Mouse (Mus musculus) embryonic facial prominence, embryonic 15.5 days (tissue): ENCODE measurements around the gene Fam19a1. TPM values are rescaled to one million over a fixed set of nuclear protein-coding genes. Genes with fewer than 3 reads are reported as not detected.

Source experiments
- ATAC-seq: fragments of 200-750 bp; cut with Nextera tagmentation; 2 replicates; pipeline ENCODE4 v1.8.0; 2017; ENCODE audit warnings: low read depth, moderate TSS enrichment; ENCODE audit not compliant: insufficient number of reproducible peaks, low FRiP score, low TSS enrichment
- H3K27ac ChIP-seq: fragments of 300-500 bp; sonication (generic); replicated peaks from 2 replicates; pipeline ENCODE4 v1.5.1; 2015; ENCODE audit warnings: mild to moderate bottlenecking, inconsistent platforms
- H3K27me3 ChIP-seq: fragments of 300-500 bp; sonication (generic); 2 replicates; pipeline ENCODE4 v1.6.1; 2015; ENCODE audit warnings: inconsistent platforms
- H3K36me3 ChIP-seq: fragments of 300-500 bp; sonication (generic); 2 replicates; pipeline ENCODE4 v1.6.1; 2015; ENCODE audit warnings: mild to moderate bottlenecking, inconsistent platforms
- H3K4me1 ChIP-seq: fragments of 300-500 bp; sonication (generic); 2 replicates; pipeline ENCODE4 v1.6.1; 2015; ENCODE audit warnings: inconsistent platforms
- H3K4me2 ChIP-seq: fragments of 300-500 bp; sonication (generic); replicated peaks from 2 replicates; pipeline ENCODE4 v1.6.1; 2015; ENCODE audit warnings: mild to moderate bottlenecking, inconsistent platforms
- H3K4me3 ChIP-seq: fragments of 300-500 bp; sonication (generic); replicated peaks from 2 replicates; pipeline ENCODE4 v1.5.1; 2015; ENCODE audit warnings: mild to moderate bottlenecking, inconsistent platforms
- H3K9ac ChIP-seq: fragments of 300-500 bp; sonication (generic); 2 replicates; pipeline ENCODE4 v1.6.1; 2015; ENCODE audit warnings: inconsistent platforms
- H3K9me3 ChIP-seq: fragments of 300-500 bp; sonication (generic); replicated peaks from 2 replicates; pipeline ENCODE4 v1.6.1; 2016; ENCODE audit warnings: inconsistent platforms
- WGBS: fragments of 180-500 bp; shearing (Covaris S2); methylation state at CpG from one replicate; pipeline ENCODE4 v1.1.7; 2015; 5-methylcytosine and 5-hydroxymethylcytosine counted together
- polyA plus RNA-seq: library from polyadenylated mRNA; unstranded; fragments of >200 nt; fragmentation: Nextera tagmentation; extraction: Ambion mirVana; gene quantifications from 2 replicates; pipeline ENCODE4 v1.2.1, GENCODE M21; 2015

The Fam19a1 gene
- 2.3 and 3.8 TPM in 2 replicates for polyA plus RNA-seq

- Histone ChIP-seq H3K27me3 (no peaks in the 10 kb centered on the region), H3K36me3 (no peaks in the 10 kb centered on the region), H3K27ac (no peak within 1 kb of the TSS), H3K4me2 (peak within 1 kb of the TSS; percentile 35), H3K4me1 (peaks cover 5% of the 10 kb centered on the region), H3K9me3 (no peaks in the 10 kb centered on the region), H3K4me3 (peak within 1 kb of the TSS; percentile 22), H3K9ac (no peak within 1 kb of the TSS)
- ATAC-seq: no peak
- 19% methylated on average over 6 of the region's 6 CpGs for WGBS
These were observed at the start of gene Fam19a1 for GRCm38 (mm10) chr6:96112854-96113253. Gene Fam19a1, plus strand, starts transcription at chr6:96113154.

GRCm38 (mm10) chr6:96071080-96071479, 41.9 kb upstream of the Fam19a1 start:
- WGBS: 73% methylated on average over 4 of the region's 4 CpGs
- ATAC-seq: no peak
- no peak overlapping the region for H3K4me2 ChIP-seq

GRCm38 (mm10) chr6:96071567-96071966, 41.4 kb upstream of the Fam19a1 start:
- Histone ChIP-seq H3K4me3 (no peak overlapping the region), H3K4me1 (no peaks in the 10 kb centered on the region), H3K36me3 (no peaks in the 10 kb centered on the region), H3K27ac (no peak overlapping the region), H3K4me2 (no peak overlapping the region), H3K27me3 (no peaks in the 10 kb centered on the region), H3K9me3 (no peaks in the 10 kb centered on the region), H3K9ac (no peak overlapping the region)
- no peak for ATAC-seq

More at GRCm38 (mm10) chr6:96071080-96071479, 41.9 kb upstream of the Fam19a1 start:
- Histone ChIP-seq H3K4me1 (no peaks in the 10 kb centered on the region), H3K9ac (no peak overlapping the region), H3K4me3 (no peak overlapping the region), H3K27me3 (no peaks in the 10 kb centered on the region), H3K27ac (no peak overlapping the region), H3K9me3 (no peaks in the 10 kb centered on the region), H3K36me3 (no peaks in the 10 kb centered on the region)

GRCm38 (mm10) chr6:96089961-96090360, 23.0 kb upstream of the Fam19a1 start:
- Histone ChIP-seq H3K4me3 (no peak overlapping the region), H3K36me3 (no peaks in the 10 kb centered on the region), H3K27ac (no peak overlapping the region), H3K27me3 (no peaks in the 10 kb centered on the region), H3K9me3 (no peaks in the 10 kb centered on the region), H3K9ac (no peak overlapping the region), H3K4me2 (no peak overlapping the region), H3K4me1 (no peaks in the 10 kb centered on the region)
- ATAC-seq: no peak
- 86% methylated on average over 6 of the region's 6 CpGs for WGBS

GRCm38 (mm10) chr6:96093716-96094115, 19.2 kb upstream of the Fam19a1 start:
- Histone ChIP-seq H3K9ac (no peak overlapping the region), H3K27me3 (no peaks in the 10 kb centered on the region), H3K4me3 (no peak overlapping the region), H3K9me3 (no peaks in the 10 kb centered on the region), H3K4me2 (no peak overlapping the region), H3K27ac (no peak overlapping the region), H3K4me1 (no peaks in the 10 kb centered on the region), H3K36me3 (no peaks in the 10 kb centered on the region)
- WGBS: 89% methylated on average over 1 of the region's 1 CpGs
- ATAC-seq: no peak

GRCm38 (mm10) chr6:96098225-96098624, 14.7 kb upstream of the Fam19a1 start:
- H3K27me3 ChIP-seq: no peaks in the 10 kb centered on the region
- H3K27ac ChIP-seq: no peak overlapping the region
- H3K36me3 ChIP-seq: no peaks in the 10 kb centered on the region
- no peaks in the 10 kb centered on the region for H3K4me1 ChIP-seq
- 84% methylated on average over 6 of the region's 6 CpGs for WGBS
- no peaks in the 10 kb centered on the region for H3K9me3 ChIP-seq
- H3K4me2 ChIP-seq: no peak overlapping the region
- ATAC-seq: no peak
- no peak overlapping the region for H3K9ac ChIP-seq
- H3K4me3 ChIP-seq: no peak overlapping the region

- WGBS: 65% methylated on average over 1 of the region's 1 CpGs
- no peak overlapping the region for H3K4me2 ChIP-seq
- no peak for ATAC-seq
These were observed 1.3 kb upstream of the Fam19a1 start for GRCm38 (mm10) chr6:96111656-96112055.

GRCm38 (mm10) chr6:96114151-96114550, 1.2 kb downstream of the Fam19a1 start:
- Histone ChIP-seq H3K27me3 (no peaks in the 10 kb centered on the region), H3K4me3 (no peak overlapping the region), H3K4me1 (peaks cover 5% of the 10 kb centered on the region), H3K9ac (no peak overlapping the region), H3K27ac (no peak overlapping the region), H3K9me3 (no peaks in the 10 kb centered on the region), H3K36me3 (no peaks in the 10 kb centered on the region), H3K4me2 (no peak overlapping the region)
- 13% methylated on average over 1 of the region's 1 CpGs for WGBS
- ATAC-seq: no peak

More at GRCm38 (mm10) chr6:96111656-96112055, 1.3 kb upstream of the Fam19a1 start:
- H3K4me3 ChIP-seq: no peak overlapping the region
- no peaks in the 10 kb centered on the region for H3K9me3 ChIP-seq
- peaks cover 5% of the 10 kb centered on the region for H3K4me1 ChIP-seq
- no peaks in the 10 kb centered on the region for H3K27me3 ChIP-seq
- H3K9ac ChIP-seq: no peak overlapping the region
- no peaks in the 10 kb centered on the region for H3K36me3 ChIP-seq
- H3K27ac ChIP-seq: no peak overlapping the region

- Histone ChIP-seq H3K27me3 (no peaks in the 10 kb centered on the region), H3K4me2 (peak overlapping the region; percentile 95), H3K9ac (peak overlapping the region; percentile 60), H3K4me1 (peaks cover 5% of the 10 kb centered on the region), H3K36me3 (no peaks in the 10 kb centered on the region), H3K27ac (0 out of 2 replicates have a peak overlapping the region, but pooled peaks have one; percentile 34), H3K9me3 (no peaks in the 10 kb centered on the region), H3K4me3 (peak overlapping the region; percentile 63)
- ATAC-seq: no peak
- 5% methylated on average over 6 of the region's 6 CpGs for WGBS
These were observed 3.2 kb downstream of the Fam19a1 start for GRCm38 (mm10) chr6:96116148-96116533.

- Histone ChIP-seq H3K4me1 (peaks cover 5% of the 10 kb centered on the region), H3K27me3 (no peaks in the 10 kb centered on the region), H3K27ac (peak overlapping the region; percentile 34; the same call in 1 of the 2 replicates), H3K9me3 (no peaks in the 10 kb centered on the region), H3K9ac (peak overlapping the region; percentile 60), H3K4me3 (peak overlapping the region; percentile 63), H3K4me2 (peak overlapping the region; percentile 95), H3K36me3 (no peaks in the 10 kb centered on the region)
- under 1% methylated on average over 32 of the region's 32 CpGs for WGBS
- ATAC-seq: peak; percentile 69
These were observed 3.7 kb downstream of the Fam19a1 start for GRCm38 (mm10) chr6:96116534-96117272.

- Histone ChIP-seq H3K4me2 (no peak overlapping the region), H3K36me3 (no peaks in the 10 kb centered on the region), H3K4me1 (no peaks in the 10 kb centered on the region), H3K27me3 (no peaks in the 10 kb centered on the region), H3K9me3 (no peaks in the 10 kb centered on the region), H3K27ac (no peak overlapping the region), H3K4me3 (no peak overlapping the region), H3K9ac (no peak overlapping the region)
- ATAC-seq: no peak
- 100% methylated on average over 1 of the region's 1 CpGs for WGBS
These were observed 30.4 kb downstream of the Fam19a1 start for GRCm38 (mm10) chr6:96143326-96143725.

GRCm38 (mm10) chr6:96165403-96165802, 52.4 kb downstream of the Fam19a1 start:
- no peak for ATAC-seq
- no peak overlapping the region for H3K9ac ChIP-seq
- H3K4me2 ChIP-seq: no peak overlapping the region
- no peaks in the 10 kb centered on the region for H3K27me3 ChIP-seq
- 89% methylated on average over 13 of the region's 13 CpGs for WGBS
- H3K4me1 ChIP-seq: no peaks in the 10 kb centered on the region
- no peaks in the 10 kb centered on the region for H3K36me3 ChIP-seq
- H3K27ac ChIP-seq: no peak overlapping the region
- no peak overlapping the region for H3K4me3 ChIP-seq
- H3K9me3 ChIP-seq: no peaks in the 10 kb centered on the region
